In the genomic region with DNA sequence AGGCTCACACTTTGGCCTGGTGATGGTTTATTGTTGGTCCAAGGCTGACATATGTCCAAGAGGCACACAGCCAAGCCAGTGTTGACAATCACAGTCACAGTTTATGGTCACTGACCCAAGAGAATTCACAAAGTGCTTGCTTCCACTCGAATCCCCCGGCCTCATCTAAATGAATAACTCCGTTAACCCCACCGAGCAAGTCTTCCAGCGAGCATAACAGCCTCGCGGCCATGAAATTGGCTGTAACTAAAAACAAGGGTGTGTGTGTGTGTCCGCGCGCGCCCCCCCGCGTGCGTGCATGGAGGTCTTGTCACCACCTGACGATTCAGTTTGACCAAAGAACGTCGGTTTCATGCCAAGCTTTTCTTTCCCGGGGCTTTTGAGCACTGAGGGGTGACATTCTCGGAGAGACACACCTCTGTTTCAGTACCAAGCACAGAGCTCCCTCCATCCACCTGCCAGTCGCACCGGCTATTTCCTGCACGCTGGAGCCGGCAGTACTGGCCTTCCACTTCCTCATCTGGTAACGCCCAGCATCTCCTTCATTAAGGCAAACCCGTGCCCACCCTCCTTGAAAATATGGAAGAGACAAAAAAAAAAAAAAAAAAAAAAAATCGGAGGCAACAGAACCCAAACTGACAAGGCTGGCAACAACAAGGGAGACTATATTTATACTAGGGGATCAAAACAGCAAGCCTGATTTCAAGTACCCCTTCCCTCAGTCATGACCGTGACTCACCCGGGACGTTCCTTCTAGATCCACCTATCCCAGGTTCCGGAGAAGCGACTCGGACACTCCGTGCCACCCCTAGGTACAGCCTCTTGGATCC, we compare ENCODE assay signal across 8 mouse cellular contexts. TPM values are rescaled to one million over a fixed set of nuclear protein-coding genes. Genes with fewer than 3 reads are reported as not detected.
DNase-seq lines count a peak whose midpoint lies in the region; ATAC-seq and TF ChIP-seq lines count a peak whose summit lies in the region.

No protein-coding gene starts in this region.

- H3K27me3 ChIP-seq in testis, adult 2 months (ENCODE audit: control insufficient read depth, insufficient read depth, low read length) = no peaks in the 10 kb centered on the region
- no peaks in the 10 kb centered on the region; the same call in 1 of the 2 replicates for H3K27me3 ChIP-seq in heart, embryonic 11.5 days (ENCODE audit: control insufficient read depth, insufficient read depth, low read length)
- H3K27me3 ChIP-seq in kidney, embryonic 14.5 days (ENCODE audit: control insufficient read depth, insufficient read depth, low read length) = no peaks in the 10 kb centered on the region
- H3K27me3 ChIP-seq in liver, embryonic 12.5 days (replicated peaks) = no peaks in the 10 kb centered on the region
- no peaks in the 10 kb centered on the region for H3K27me3 ChIP-seq in myocyte (ENCODE audit: control insufficient read depth, insufficient read depth, insufficient read length)

- no peak for DNase-seq in testis, postnatal 10 days (ENCODE audit: low spot score)
- DNase-seq in cerebellum, postnatal 36 days = peak; percentile 71 to 76
- DNase-seq in testis, postnatal 14 days (ENCODE audit: low spot score) = peak; percentile 25

- no peak overlapping the region for H3ac ChIP-seq in myocyte (ENCODE audit: control insufficient read depth, insufficient read length)

- H3K79me2 ChIP-seq in myocyte (ENCODE audit: control insufficient read depth, insufficient read depth) = no peaks in the 10 kb centered on the region

- no peak for TF ChIP-seq POLR2A in testis, adult 2 months (IDR thresholded peaks at IDR 0.05; ENCODE audit: control insufficient read depth, low read depth, low read length)
- TF ChIP-seq POLR2A in myocyte (IDR thresholded peaks at IDR 0.05; ENCODE audit: insufficient read length, low read depth) = no peak

- H3K4me2 ChIP-seq in heart, embryonic 11.5 days = peak overlapping the region; percentile 91
- H3K4me2 ChIP-seq in kidney, embryonic 14.5 days (replicated peaks; ENCODE audit: low read depth, low read length) = peak overlapping the region; percentile 92
- H3K4me2 ChIP-seq in liver, embryonic 12.5 days = peak overlapping the region; percentile 87
- peak overlapping the region; percentile 82 for H3K4me2 ChIP-seq in myocyte (ENCODE audit: low read depth)

- TF ChIP-seq CTCF in testis, adult 2 months (IDR thresholded peaks at IDR 0.05; ENCODE audit: control insufficient read depth, insufficient read depth, insufficient replicate concordance, low read depth, low read length) = no peak

- H3K36me3 ChIP-seq in testis, adult 2 months (ENCODE audit: control insufficient read depth, insufficient read depth, low read length) = no peaks in the 10 kb centered on the region
- H3K36me3 ChIP-seq in heart, embryonic 11.5 days (ENCODE audit: control insufficient read depth, insufficient read depth, low read length) = no peaks in the 10 kb centered on the region
- H3K36me3 ChIP-seq in kidney, embryonic 14.5 days (ENCODE audit: control insufficient read depth, insufficient read depth, low read length) = peaks cover 4% of the 10 kb centered on the region; the same call in 1 of the 2 replicates
- peaks cover 21% of the 10 kb centered on the region for H3K36me3 ChIP-seq in liver, embryonic 12.5 days
- no peaks in the 10 kb centered on the region for H3K36me3 ChIP-seq in myocyte (ENCODE audit: control insufficient read depth, insufficient read depth)

- peak overlapping the region; percentile 95 for H3K4me3 ChIP-seq in testis, adult 2 months (ENCODE audit: control insufficient read depth, low read depth, low read length)
- peak overlapping the region; percentile 83 for H3K4me3 ChIP-seq in heart, embryonic 11.5 days (ENCODE audit: low read depth, low read length)
- H3K4me3 ChIP-seq in kidney, embryonic 14.5 days (ENCODE audit: low read length) = peak overlapping the region; percentile 73
- H3K4me3 ChIP-seq in liver, embryonic 12.5 days = peak overlapping the region; percentile 68
- H3K4me3 ChIP-seq in myocyte = peak overlapping the region; percentile 44

- no peak for ATAC-seq in heart, embryonic 11.5 days (replicated peaks; ENCODE audit: insufficient number of reproducible peaks, low FRiP score, low TSS enrichment)
- no peak for ATAC-seq in kidney, embryonic 14.5 days (ENCODE audit: low FRiP score, low TSS enrichment)
- peak; percentile 48; the same call in 1 of the 2 replicates for ATAC-seq in liver, embryonic 12.5 days

- peaks cover 20% of the 10 kb centered on the region for H3K4me1 ChIP-seq in testis, adult 2 months (ENCODE audit: control insufficient read depth, insufficient read depth, low read length)
- peaks cover 8% of the 10 kb centered on the region; the same call in 1 of the 2 replicates for H3K4me1 ChIP-seq in heart, embryonic 11.5 days (ENCODE audit: control insufficient read depth, insufficient read depth, low read length)
- H3K4me1 ChIP-seq in kidney, embryonic 14.5 days (ENCODE audit: control insufficient read depth, insufficient read depth, low read length) = no peaks in the 10 kb centered on the region
- peaks cover 33% of the 10 kb centered on the region for H3K4me1 ChIP-seq in liver, embryonic 12.5 days

- no peaks in the 10 kb centered on the region for H3K9me3 ChIP-seq in heart, embryonic 11.5 days (replicated peaks; ENCODE audit: control insufficient read depth, low read length)
- no peaks in the 10 kb centered on the region for H3K9me3 ChIP-seq in kidney, embryonic 14.5 days (ENCODE audit: control insufficient read depth, low read length)
- no peaks in the 10 kb centered on the region for H3K9me3 ChIP-seq in liver, embryonic 12.5 days (replicated peaks)

- no peak overlapping the region for H3K27ac ChIP-seq in testis, adult 2 months (ENCODE audit: control insufficient read depth, insufficient read depth, low read depth, low read length)
- H3K27ac ChIP-seq in heart, embryonic 11.5 days (ENCODE audit: low read depth, low read length) = no peak overlapping the region
- H3K27ac ChIP-seq in kidney, embryonic 14.5 days (ENCODE audit: low read depth, low read length) = no peak overlapping the region
- peak overlapping the region; percentile 75 for H3K27ac ChIP-seq in liver, embryonic 12.5 days

- 4% methylated on average over 33 of the region's 33 CpGs for WGBS in heart, embryonic 11.5 days (ENCODE audit: insufficient replicate concordance)
- WGBS in kidney, embryonic 14.5 days = 2% methylated on average over 33 of the region's 33 CpGs
- WGBS in liver, embryonic 12.5 days (ENCODE audit: insufficient replicate concordance) = 2% methylated on average over 33 of the region's 33 CpGs

- peak overlapping the region; percentile 48 for H3K9ac ChIP-seq in heart, embryonic 11.5 days (ENCODE audit: low read depth, low read length)
- peak overlapping the region; percentile 37 for H3K9ac ChIP-seq in kidney, embryonic 14.5 days (ENCODE audit: low read depth, low read length)
- H3K9ac ChIP-seq in liver, embryonic 12.5 days = peak overlapping the region; percentile 75

TF ChIP-seq in myocyte, 11 proteins besides CTCF, POLR2A, EP300 and RAD21:
- TF ChIP-seq MYOD1 (IDR thresholded peaks at IDR 0.05; ENCODE audit: control insufficient read depth in 1 of 3, insufficient read length in 2 of 3, low read depth in 2 of 3) (no peak), MYOG (IDR thresholded peaks at IDR 0.05; ENCODE audit: control insufficient read depth in 1 of 3, insufficient read depth in 1 of 3, insufficient read length in 2 of 3, low read depth in 2 of 3) (no peak), REST (IDR thresholded peaks at IDR 0.05; ENCODE audit: insufficient read depth, insufficient read length) (no peak), E2F4 (IDR thresholded peaks at IDR 0.05; ENCODE audit: insufficient read depth) (no peak)

RNA-seq across cellular contexts. Expression of gene Stpg1, which starts 0.7 kb away (rescaled TPM):
- 119 and 126 TPM in 2 replicates for polyA plus RNA-seq in testis, adult 2 months (2012; rRNA removed)
- polyA plus RNA-seq in heart, embryonic 11.5 days (2014; fragmentation: Nextera tagmentation; extraction: Ambion mirVana) = 0.13 and 0.14 TPM in 2 replicates
- polyA plus RNA-seq in kidney, embryonic 14.5 days (2014; fragmentation: Nextera tagmentation; extraction: Ambion mirVana) = 0.64 and 0.81 TPM in 2 replicates
- 0.14 TPM in 1 of 2 replicates, not detected in the other for polyA plus RNA-seq in liver, embryonic 12.5 days (2016; fragmentation: Nextera tagmentation; extraction: Ambion mirVana)
- not detected for polyA plus RNA-seq in myocyte (2012; fragmentation: generic; extraction: Trizol)

RNA-seq across cellular contexts. Expression of gene Nipal3, which starts 0.9 kb away (rescaled TPM):
- 4.2 and 4.6 TPM in 2 replicates for polyA plus RNA-seq in testis, adult 2 months (2012; rRNA removed)
- polyA plus RNA-seq in heart, embryonic 11.5 days (2014; fragmentation: Nextera tagmentation; extraction: Ambion mirVana) = 5.7 and 6.4 TPM in 2 replicates
- 2.7 and 3.8 TPM in 2 replicates for polyA plus RNA-seq in kidney, embryonic 14.5 days (2014; fragmentation: Nextera tagmentation; extraction: Ambion mirVana)
- polyA plus RNA-seq in liver, embryonic 12.5 days (2016; fragmentation: Nextera tagmentation; extraction: Ambion mirVana) = 2.8 and 3.6 TPM in 2 replicates
- 5.1 TPM for polyA plus RNA-seq in myocyte (2012; fragmentation: generic; extraction: Trizol)

Comparison
In these comparisons a context has a peak if more than half of its experiments do, and no peak if none do; other contexts are left out.
1. H3K4me3 ChIP-seq: peak in every context shown above with its lines; median percentile 95 in testis, adult 2 months; 83 in heart, embryonic 11.5 days; 73 in kidney, embryonic 14.5 days; 68 in liver, embryonic 12.5 days; 44 in myocyte.
2. RNA of gene Stpg1, which starts 0.7 kb away (polyA plus RNA-seq): 119 to 126 TPM in testis, adult 2 months; 0.64 to 0.81 TPM in kidney, embryonic 14.5 days, 0.13 to 0.14 TPM in heart, embryonic 11.5 days, 0.14 TPM in liver, embryonic 12.5 days and not detected in myocyte (single experiment); every median in the first group is over 10 times any median in the second.
3. Peak in every context shown above with its lines, with median percentiles within 50 percentile points of each other: H3K4me2 ChIP-seq and H3K9ac ChIP-seq.